Mouse (Mus musculus) kidney, postnatal 0 days (tissue): ENCODE measurements at regions not wholly inside any gene's neighbourhood (a gene's known extent, or its start where the extent isn't known, plus 50 kb on each side); places are given as distances from the start of the nearest gene placed in this dataset.
A peak's percentile ranks its signal among the peaks of the same experiment; 100 is the strongest.

Source experiments
- ATAC-seq: fragments of 200-750 bp; cut with Nextera tagmentation; replicated peaks from 2 replicates; pipeline ENCODE4 v1.8.0; 2017; ENCODE audit warnings: low read depth, moderate number of reproducible peaks, moderate TSS enrichment, moderate library complexity; ENCODE audit not compliant: low FRiP score
- DNase-seq: peaks from one replicate; pipeline ENCODE4 v3.0.0-alpha.2; 2016; ENCODE audit warnings: low spot score
- H3K27ac ChIP-seq: fragments of 300-500 bp; sonication (generic); 2 replicates; pipeline ENCODE4 v1.5.1; 2014; ENCODE audit warnings: mild to moderate bottlenecking
- H3K27me3 ChIP-seq: fragments of 300-500 bp; sonication (generic); 2 replicates; pipeline ENCODE4 v1.6.1; 2014; ENCODE audit warnings: low read length, mixed read lengths; ENCODE audit not compliant: insufficient read depth
- H3K36me3 ChIP-seq: fragments of 300-500 bp; sonication (generic); 2 replicates; pipeline ENCODE4 v1.6.1; 2014; ENCODE audit warnings: low read length, mixed read lengths; ENCODE audit not compliant: insufficient read depth
- H3K4me1 ChIP-seq: fragments of 300-500 bp; sonication (generic); replicated peaks from 2 replicates; pipeline ENCODE4 v1.6.1; 2014; ENCODE audit warnings: antibody characterized with exemption, low read length, mixed read lengths; ENCODE audit not compliant: insufficient read depth
- H3K4me2 ChIP-seq: fragments of 300-500 bp; sonication (generic); 2 replicates; pipeline ENCODE4 v1.6.1; 2014; ENCODE audit warnings: mild to moderate bottlenecking, low read length, moderate library complexity, mixed read lengths
- H3K4me3 ChIP-seq: fragments of 300-500 bp; sonication (generic); replicated peaks from 2 replicates; pipeline ENCODE4 v1.5.1; 2014; ENCODE audit warnings: low read depth, low read length
- H3K9ac ChIP-seq: fragments of 300-500 bp; sonication (generic); 2 replicates; pipeline ENCODE4 v1.6.1; 2014; ENCODE audit warnings: low read depth, low read length
- H3K9me3 ChIP-seq: fragments of 300-500 bp; sonication (generic); replicated peaks from 2 replicates; pipeline ENCODE4 v1.6.1; 2016; ENCODE audit warnings: low read length, inconsistent platforms, mixed read lengths
- CTCF ChIP-seq: IDR thresholded peaks from 2 replicates; pipeline ENCODE4 v1.5.1; 2016; ENCODE audit warnings: antibody characterized with exemption, low read depth, mild to moderate bottlenecking, moderate library complexity
- WGBS: fragments of 180-500 bp; shearing (Covaris S2); extraction: QIAGEN DNeasy Blood & Tissue Kit; methylation state at CpG from one replicate; pipeline ENCODE4 v1.1.7; 2014; 5-methylcytosine and 5-hydroxymethylcytosine counted together

- no peaks in the 10 kb centered on the region for H3K27me3 ChIP-seq
- H3K36me3 ChIP-seq: no peaks in the 10 kb centered on the region
- no peak for DNase-seq
- no peak for ATAC-seq
- no peak overlapping the region for H3K27ac ChIP-seq
- H3K9ac ChIP-seq: no peak overlapping the region
- H3K9me3 ChIP-seq: no peaks in the 10 kb centered on the region
- no peak overlapping the region for H3K4me2 ChIP-seq
- no peak for TF ChIP-seq CTCF
- no peak overlapping the region for H3K4me3 ChIP-seq
- H3K4me1 ChIP-seq: no peaks in the 10 kb centered on the region
Measured at GRCm38 (mm10) chr13:82355296-82355695, 572.4 kb downstream of the Cetn3 start.

DNA sequence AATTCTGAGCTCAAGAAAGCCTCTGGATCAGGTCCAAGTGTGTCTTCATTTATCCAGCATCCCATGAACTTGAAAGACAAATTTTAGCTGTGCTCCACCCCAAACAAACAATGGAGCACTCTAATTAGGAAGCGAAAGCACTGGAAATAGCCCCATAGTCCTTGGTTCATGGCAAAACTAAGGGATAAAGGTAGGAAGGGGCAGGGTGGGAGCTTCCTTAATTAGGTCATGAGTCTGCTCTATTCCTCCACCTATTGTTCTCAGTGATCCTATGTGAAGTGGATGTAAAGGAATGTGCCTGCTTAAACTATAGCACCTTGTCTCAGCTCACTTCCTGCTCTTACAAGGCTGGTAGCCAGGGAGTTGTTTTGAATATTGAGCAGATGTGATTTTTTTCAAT lies 576.6 kb downstream of the Cetn3 start:
- Histone ChIP-seq H3K4me1 (no peaks in the 10 kb centered on the region), H3K4me3 (no peak overlapping the region), H3K9me3 (no peaks in the 10 kb centered on the region), H3K4me2 (no peak overlapping the region), H3K36me3 (no peaks in the 10 kb centered on the region), H3K9ac (no peak overlapping the region), H3K27ac (no peak overlapping the region), H3K27me3 (no peaks in the 10 kb centered on the region)
- peak; percentile 45 for DNase-seq
- 83% methylated on average over 1 of the region's 1 CpGs for WGBS
- no peak for ATAC-seq
- no peak for TF ChIP-seq CTCF

DNA sequence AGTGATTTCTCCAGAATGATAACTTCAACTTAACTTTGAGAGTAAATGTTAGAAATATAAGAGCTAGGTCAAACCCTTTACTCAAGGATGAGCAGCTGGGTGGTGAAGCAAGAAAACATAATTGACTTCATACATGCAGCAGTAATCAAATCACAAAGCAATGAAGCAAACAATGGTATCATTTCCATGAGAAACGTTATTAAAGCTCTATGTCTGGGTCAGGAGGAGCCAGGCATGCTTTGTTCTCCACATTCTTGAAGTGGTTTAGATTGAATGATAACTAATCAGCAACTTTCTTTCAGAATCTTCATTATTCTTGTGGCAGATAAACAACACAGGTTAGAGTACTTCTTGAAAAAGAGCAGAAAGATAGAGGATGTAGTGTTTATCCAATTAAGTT lies 577.8 kb downstream of the Cetn3 start:
- 24% methylated on average over 1 of the region's 1 CpGs for WGBS
- DNase-seq (no peak), ATAC-seq (no peak)
- H3K4me2 ChIP-seq: no peak overlapping the region
- no peaks in the 10 kb centered on the region for H3K9me3 ChIP-seq
- H3K4me1 ChIP-seq: no peaks in the 10 kb centered on the region
- no peak overlapping the region for H3K9ac ChIP-seq
- no peaks in the 10 kb centered on the region for H3K36me3 ChIP-seq
- H3K27me3 ChIP-seq: no peaks in the 10 kb centered on the region
- no peak for TF ChIP-seq CTCF
- H3K4me3 ChIP-seq: no peak overlapping the region
- H3K27ac ChIP-seq: no peak overlapping the region

DNA sequence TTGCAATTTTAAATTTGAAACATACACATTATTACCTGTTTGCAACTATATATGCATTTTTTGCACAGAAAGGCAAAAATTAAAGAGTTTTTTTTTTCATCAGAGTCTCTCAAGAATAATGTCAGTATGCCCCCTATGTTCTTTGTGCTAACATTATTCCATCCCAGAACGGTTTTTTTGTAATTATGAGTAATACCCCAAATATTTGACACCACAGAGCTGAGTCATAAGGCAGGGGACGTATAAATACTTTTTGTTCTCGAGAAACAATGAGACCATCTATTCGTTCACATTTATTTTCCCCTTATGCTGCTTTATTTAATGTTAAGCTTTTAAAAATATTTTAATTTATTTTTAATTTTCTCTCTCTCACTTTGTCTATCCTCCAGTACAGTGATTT lies 578.5 kb downstream of the Cetn3 start:
- no peaks in the 10 kb centered on the region for H3K36me3 ChIP-seq
- H3K9ac ChIP-seq: no peak overlapping the region
- no peak for DNase-seq
- no peak overlapping the region for H3K4me3 ChIP-seq
- H3K4me2 ChIP-seq: no peak overlapping the region
- no peaks in the 10 kb centered on the region for H3K9me3 ChIP-seq
- H3K4me1 ChIP-seq: no peaks in the 10 kb centered on the region
- WGBS: 79% methylated on average over 4 of the region's 4 CpGs
- ATAC-seq: no peak
- no peak overlapping the region for H3K27ac ChIP-seq
- TF ChIP-seq CTCF: no peak
- no peaks in the 10 kb centered on the region for H3K27me3 ChIP-seq

GRCm38 (mm10) chr13:82366768-82367167 lies 583.9 kb downstream of the Cetn3 start:
- no peaks in the 10 kb centered on the region for H3K4me1 ChIP-seq
- TF ChIP-seq CTCF: no peak
- no peak overlapping the region for H3K9ac ChIP-seq
- H3K4me3 ChIP-seq: no peak overlapping the region
- no peaks in the 10 kb centered on the region for H3K9me3 ChIP-seq
- DNase-seq (no peak), ATAC-seq (no peak)
- H3K4me2 ChIP-seq: no peak overlapping the region
- no peaks in the 10 kb centered on the region for H3K27me3 ChIP-seq
- H3K36me3 ChIP-seq: no peaks in the 10 kb centered on the region
- H3K27ac ChIP-seq: no peak overlapping the region

DNA sequence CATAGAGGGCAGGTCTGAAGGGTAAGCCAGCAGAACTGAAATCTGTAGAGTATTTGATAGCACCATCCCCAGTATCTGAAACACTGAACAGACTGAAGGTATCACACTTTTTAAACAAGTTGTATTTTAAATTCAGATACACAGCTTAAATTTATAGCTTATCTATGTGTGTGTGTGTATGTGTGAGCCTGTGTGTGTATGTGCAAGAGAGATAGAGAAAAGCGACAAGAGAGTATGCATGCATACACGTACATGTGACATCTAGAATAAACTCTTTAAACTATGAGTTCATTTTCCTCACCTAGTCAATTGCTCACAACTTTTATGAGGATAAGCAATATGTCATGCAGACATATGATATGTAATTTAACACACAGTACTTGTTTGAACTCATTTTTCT lies 588.7 kb downstream of the Cetn3 start:
- Histone ChIP-seq H3K9me3 (no peaks in the 10 kb centered on the region), H3K9ac (no peak overlapping the region), H3K4me3 (no peak overlapping the region), H3K4me2 (no peak overlapping the region), H3K27ac (no peak overlapping the region), H3K36me3 (no peaks in the 10 kb centered on the region), H3K4me1 (no peaks in the 10 kb centered on the region), H3K27me3 (no peaks in the 10 kb centered on the region)
- no peak for ATAC-seq
- no peak for TF ChIP-seq CTCF
- 83% methylated on average over 2 of the region's 2 CpGs for WGBS
- no peak for DNase-seq

DNA sequence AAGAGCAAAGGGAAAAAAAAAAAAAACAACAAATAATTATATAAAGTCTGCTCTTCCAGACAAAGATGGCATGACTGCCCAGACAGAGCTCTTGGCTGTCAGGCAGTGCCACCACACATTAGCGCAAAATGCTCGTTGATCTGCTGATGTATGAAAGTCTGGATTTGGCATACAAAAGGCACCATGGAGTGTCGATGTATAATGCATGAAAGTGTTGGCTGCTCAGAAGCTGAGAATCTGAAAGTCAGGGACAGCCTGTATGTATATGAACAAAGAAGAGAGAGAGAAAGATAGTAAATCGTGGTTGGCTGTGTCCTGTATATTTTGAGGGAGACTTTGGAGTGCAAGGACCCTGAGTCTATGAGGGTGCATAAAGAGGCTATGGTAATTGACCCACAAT lies 589.7 kb downstream of the Cetn3 start:
- Histone ChIP-seq H3K27me3 (no peaks in the 10 kb centered on the region), H3K4me1 (no peaks in the 10 kb centered on the region), H3K27ac (no peak overlapping the region), H3K9me3 (no peaks in the 10 kb centered on the region), H3K4me2 (no peak overlapping the region), H3K4me3 (no peak overlapping the region), H3K36me3 (no peaks in the 10 kb centered on the region), H3K9ac (no peak overlapping the region)
- no peak for ATAC-seq
- no peak for TF ChIP-seq CTCF
- DNase-seq: no peak
- 90% methylated on average over 4 of the region's 4 CpGs for WGBS
